Mouse (Mus musculus): Measurements from ENCODE around the gene Fbxo36. TPM values are rescaled to one million over a fixed set of nuclear protein-coding genes. Genes with fewer than 3 reads are reported as not detected.

The Fbxo36 gene
- polyA plus RNA-seq, 1 experiment from 2014 or later, result 11.8 TPM

DNA sequence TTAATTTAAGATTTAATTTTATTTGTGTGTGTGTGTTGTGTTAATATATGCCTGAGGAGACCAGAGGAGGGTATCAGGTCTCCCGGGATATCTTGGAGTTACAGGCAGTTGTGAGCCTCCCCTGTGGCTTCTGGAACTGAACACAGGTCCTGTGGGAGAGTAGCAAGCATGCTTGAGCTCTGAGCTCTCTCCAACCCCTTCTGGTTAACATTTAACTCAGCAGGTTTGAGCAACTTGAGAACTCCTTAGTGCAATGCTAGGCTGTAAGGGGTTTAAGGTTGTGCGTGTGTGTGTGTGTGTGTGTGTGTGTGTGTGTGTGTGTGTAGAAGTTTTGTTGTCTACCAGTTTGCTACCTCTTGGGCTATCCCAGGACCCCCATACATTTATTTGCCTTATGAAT lies 37.9 kb downstream of the Fbxo36 start:
- H3K4me1 ChIP-seq (replicated peaks; ENCODE audit: control insufficient read depth, insufficient read depth, low read length), result no peaks in the 10 kb centered on the region
- no peaks in the 10 kb centered on the region for H3K36me3 ChIP-seq (ENCODE audit: control insufficient read depth, insufficient read depth, low read length)
- ATAC-seq (replicated peaks; ENCODE audit: low FRiP score, low TSS enrichment, low read depth), result no peak
- no peak overlapping the region for H3K27ac ChIP-seq (ENCODE audit: low read depth)
- H3K27me3 ChIP-seq (replicated peaks; ENCODE audit: control insufficient read depth, insufficient read depth, low read length), result no peaks in the 10 kb centered on the region
- 79% methylated on average over 2 of the region's 2 CpGs for WGBS
- no peak overlapping the region for H3K9ac ChIP-seq (ENCODE audit: low read length)
- no peak overlapping the region for H3K4me2 ChIP-seq (ENCODE audit: low read length)
- no peak for DNase-seq (ENCODE audit: low spot score)
- H3K4me3 ChIP-seq (ENCODE audit: low read depth, low read length), result no peak overlapping the region
- peaks cover 3% of the 10 kb centered on the region; the same call in 1 of the 2 replicates for H3K9me3 ChIP-seq (ENCODE audit: control insufficient read depth, low read length)

- Histone ChIP-seq H3K27ac (ENCODE audit: low read depth) (no peak overlapping the region), H3K4me2 (ENCODE audit: low read length) (no peak overlapping the region), H3K4me3 (ENCODE audit: low read depth, low read length) (no peak overlapping the region), H3K9ac (ENCODE audit: low read length) (no peak overlapping the region), H3K4me1 (replicated peaks; ENCODE audit: control insufficient read depth, insufficient read depth, low read length) (no peaks in the 10 kb centered on the region), H3K9me3 (ENCODE audit: control insufficient read depth, low read length) (peaks cover 3% of the 10 kb centered on the region; the same call in 1 of the 2 replicates), H3K36me3 (ENCODE audit: control insufficient read depth, insufficient read depth, low read length) (no peaks in the 10 kb centered on the region), H3K27me3 (replicated peaks; ENCODE audit: control insufficient read depth, insufficient read depth, low read length) (no peaks in the 10 kb centered on the region)
- ATAC-seq (replicated peaks; ENCODE audit: low FRiP score, low TSS enrichment, low read depth) (no peak), DNase-seq (ENCODE audit: low spot score) (no peak)
- WGBS, result 90% methylated on average over 8 of the region's 8 CpGs
Measured at GRCm38 (mm10) chr1:84879571-84880120, 40.0 kb downstream of the Fbxo36 start.

- no peak for ATAC-seq (replicated peaks; ENCODE audit: low FRiP score, low TSS enrichment, low read depth)
- no peak for DNase-seq (ENCODE audit: low spot score)
- no peaks in the 10 kb centered on the region for H3K27me3 ChIP-seq (replicated peaks; ENCODE audit: control insufficient read depth, insufficient read depth, low read length)
- H3K9ac ChIP-seq (ENCODE audit: low read length), result no peak overlapping the region
- WGBS, result 73% methylated on average over 11 of the region's 11 CpGs
- no peaks in the 10 kb centered on the region for H3K4me1 ChIP-seq (replicated peaks; ENCODE audit: control insufficient read depth, insufficient read depth, low read length)
- peaks cover 3% of the 10 kb centered on the region; the same call in 1 of the 2 replicates for H3K9me3 ChIP-seq (ENCODE audit: control insufficient read depth, low read length)
- H3K4me2 ChIP-seq (ENCODE audit: low read length), result no peak overlapping the region
- H3K4me3 ChIP-seq (ENCODE audit: low read depth, low read length), result no peak overlapping the region
- H3K36me3 ChIP-seq (ENCODE audit: control insufficient read depth, insufficient read depth, low read length), result no peaks in the 10 kb centered on the region
- H3K27ac ChIP-seq (ENCODE audit: low read depth), result no peak overlapping the region
Measured at GRCm38 (mm10) chr1:84881248-84882065, 41.8 kb downstream of the Fbxo36 start.

GRCm38 (mm10) chr1:84882066-84882532 lies 42.5 kb downstream of the Fbxo36 start:
- no peak for ATAC-seq (replicated peaks; ENCODE audit: low FRiP score, low TSS enrichment, low read depth)
- WGBS, result 62% methylated on average over 2 of the region's 2 CpGs

GRCm38 (mm10) chr1:84882937-84883336 lies 43.3 kb downstream of the Fbxo36 start:
- Histone ChIP-seq H3K36me3 (ENCODE audit: control insufficient read depth, insufficient read depth, low read length) (no peaks in the 10 kb centered on the region), H3K27me3 (replicated peaks; ENCODE audit: control insufficient read depth, insufficient read depth, low read length) (no peaks in the 10 kb centered on the region), H3K9me3 (ENCODE audit: control insufficient read depth, low read length) (peaks cover 3% of the 10 kb centered on the region; the same call in 1 of the 2 replicates), H3K9ac (ENCODE audit: low read length) (no peak overlapping the region), H3K27ac (ENCODE audit: low read depth) (no peak overlapping the region), H3K4me1 (replicated peaks; ENCODE audit: control insufficient read depth, insufficient read depth, low read length) (no peaks in the 10 kb centered on the region), H3K4me2 (ENCODE audit: low read length) (no peak overlapping the region), H3K4me3 (ENCODE audit: low read depth, low read length) (no peak overlapping the region)
- no peak for ATAC-seq (replicated peaks; ENCODE audit: low FRiP score, low TSS enrichment, low read depth)
- no peak for DNase-seq (ENCODE audit: low spot score)
- 92% methylated on average over 4 of the region's 4 CpGs for WGBS

More at GRCm38 (mm10) chr1:84882066-84882532, 42.5 kb downstream of the Fbxo36 start:
- Histone ChIP-seq H3K27ac (ENCODE audit: low read depth) (no peak overlapping the region), H3K36me3 (ENCODE audit: control insufficient read depth, insufficient read depth, low read length) (no peaks in the 10 kb centered on the region), H3K4me3 (ENCODE audit: low read depth, low read length) (no peak overlapping the region), H3K4me2 (ENCODE audit: low read length) (no peak overlapping the region), H3K9ac (ENCODE audit: low read length) (no peak overlapping the region), H3K27me3 (replicated peaks; ENCODE audit: control insufficient read depth, insufficient read depth, low read length) (no peaks in the 10 kb centered on the region), H3K9me3 (ENCODE audit: control insufficient read depth, low read length) (peaks cover 3% of the 10 kb centered on the region; the same call in 1 of the 2 replicates), H3K4me1 (replicated peaks; ENCODE audit: control insufficient read depth, insufficient read depth, low read length) (no peaks in the 10 kb centered on the region)
- no peak for DNase-seq (ENCODE audit: low spot score)

DNA sequence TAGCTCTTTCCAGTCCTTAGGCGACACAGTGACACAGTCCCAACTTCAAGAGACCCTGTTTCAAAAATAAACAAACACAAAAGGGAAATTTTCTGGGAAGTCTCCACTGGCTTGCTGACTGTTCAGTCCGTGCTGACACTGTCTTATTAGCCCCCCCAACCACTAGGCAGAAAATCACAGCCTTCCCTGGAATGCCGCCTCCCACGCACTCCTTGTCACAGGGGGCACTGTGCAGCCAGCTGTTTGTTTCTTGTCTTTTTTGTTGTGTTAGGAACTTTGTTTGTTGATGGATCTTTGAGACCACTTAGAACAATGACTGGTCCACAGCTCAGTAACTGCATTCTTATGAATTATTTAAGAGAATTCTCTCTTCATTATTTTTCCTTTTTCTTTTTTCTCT lies 44.2 kb downstream of the Fbxo36 start:
- no peak overlapping the region for H3K4me3 ChIP-seq (ENCODE audit: low read depth, low read length)

DNA sequence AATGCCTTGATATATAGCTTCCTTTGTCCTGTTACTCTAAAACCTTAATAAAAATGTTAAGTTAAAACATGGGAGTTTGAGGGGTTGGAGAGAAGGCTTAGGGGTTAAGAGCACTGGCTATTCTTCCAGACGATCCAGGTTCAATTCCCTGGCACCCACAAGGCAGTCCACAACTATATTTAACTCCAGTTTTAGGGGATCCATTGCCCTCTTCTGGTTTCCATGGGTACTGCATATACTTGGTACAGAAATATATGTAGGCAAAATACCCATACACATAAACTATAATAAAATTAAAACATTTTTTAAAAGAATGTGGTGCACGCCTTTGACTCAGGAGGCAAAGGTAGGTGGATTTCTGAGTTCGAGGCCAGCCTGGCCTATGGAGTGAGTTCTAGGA lies 45.5 kb downstream of the Fbxo36 start:
- WGBS, result 85% methylated on average over 3 of the region's 3 CpGs
- H3K4me2 ChIP-seq (ENCODE audit: low read length), result no peak overlapping the region
- DNase-seq (ENCODE audit: low spot score) (no peak), ATAC-seq (replicated peaks; ENCODE audit: low FRiP score, low TSS enrichment, low read depth) (no peak)
- H3K36me3 ChIP-seq (ENCODE audit: control insufficient read depth, insufficient read depth, low read length), result no peaks in the 10 kb centered on the region
- H3K9me3 ChIP-seq (ENCODE audit: control insufficient read depth, low read length), result peaks cover 3% of the 10 kb centered on the region; the same call in 1 of the 2 replicates
- H3K4me1 ChIP-seq (replicated peaks; ENCODE audit: control insufficient read depth, insufficient read depth, low read length), result no peaks in the 10 kb centered on the region
- no peak overlapping the region for H3K27ac ChIP-seq (ENCODE audit: low read depth)
- no peaks in the 10 kb centered on the region for H3K27me3 ChIP-seq (replicated peaks; ENCODE audit: control insufficient read depth, insufficient read depth, low read length)
- no peak overlapping the region for H3K9ac ChIP-seq (ENCODE audit: low read length)
- H3K4me3 ChIP-seq (ENCODE audit: low read depth, low read length), result no peak overlapping the region

More for the DNA sequence above, 44.2 kb downstream of the Fbxo36 start:
- no peaks in the 10 kb centered on the region for H3K36me3 ChIP-seq (ENCODE audit: control insufficient read depth, insufficient read depth, low read length)
- peaks cover 3% of the 10 kb centered on the region; the same call in 1 of the 2 replicates for H3K9me3 ChIP-seq (ENCODE audit: control insufficient read depth, low read length)
- H3K27me3 ChIP-seq (replicated peaks; ENCODE audit: control insufficient read depth, insufficient read depth, low read length), result no peaks in the 10 kb centered on the region
- H3K4me1 ChIP-seq (replicated peaks; ENCODE audit: control insufficient read depth, insufficient read depth, low read length), result no peaks in the 10 kb centered on the region
- 66% methylated on average over 4 of the region's 4 CpGs for WGBS
- no peak overlapping the region for H3K4me2 ChIP-seq (ENCODE audit: low read length)
- no peak for ATAC-seq (replicated peaks; ENCODE audit: low FRiP score, low TSS enrichment, low read depth)
- no peak for DNase-seq (ENCODE audit: low spot score)
- no peak overlapping the region for H3K9ac ChIP-seq (ENCODE audit: low read length)
- H3K27ac ChIP-seq (ENCODE audit: low read depth), result no peak overlapping the region

DNA sequence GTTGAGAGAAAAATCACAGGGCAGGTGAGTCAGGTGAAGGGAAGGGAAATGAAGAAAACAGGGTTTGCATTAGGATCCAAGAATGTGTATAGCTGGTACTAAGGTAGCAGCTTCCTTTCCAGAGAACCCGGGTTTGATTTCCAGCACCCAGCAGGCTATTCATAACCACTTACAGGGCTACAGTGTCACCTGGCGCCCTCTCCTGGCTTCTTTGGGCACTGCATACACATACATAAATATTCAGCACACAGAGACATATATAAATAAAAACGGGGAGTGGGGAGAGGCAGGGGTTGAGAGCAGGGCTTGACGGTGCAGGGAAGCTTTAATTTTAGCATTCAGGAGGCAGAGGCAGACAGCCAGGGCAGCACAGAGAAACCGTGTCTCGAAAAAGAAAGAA lies 46.3 kb downstream of the Fbxo36 start:
- H3K4me3 ChIP-seq (ENCODE audit: low read depth, low read length), result no peak overlapping the region

More for the DNA sequence above, 46.3 kb downstream of the Fbxo36 start:
- ATAC-seq (replicated peaks; ENCODE audit: low FRiP score, low TSS enrichment, low read depth) (no peak), DNase-seq (ENCODE audit: low spot score) (no peak)
- Histone ChIP-seq H3K27me3 (replicated peaks; ENCODE audit: control insufficient read depth, insufficient read depth, low read length) (no peaks in the 10 kb centered on the region), H3K4me2 (ENCODE audit: low read length) (no peak overlapping the region), H3K4me1 (replicated peaks; ENCODE audit: control insufficient read depth, insufficient read depth, low read length) (no peaks in the 10 kb centered on the region), H3K9me3 (ENCODE audit: control insufficient read depth, low read length) (peaks cover 3% of the 10 kb centered on the region; the same call in 1 of the 2 replicates), H3K9ac (ENCODE audit: low read length) (no peak overlapping the region), H3K36me3 (ENCODE audit: control insufficient read depth, insufficient read depth, low read length) (no peaks in the 10 kb centered on the region), H3K27ac (ENCODE audit: low read depth) (no peak overlapping the region)
- WGBS, result 83% methylated on average over 6 of the region's 6 CpGs
